Mouse (Mus musculus): ENCODE data around the gene Ube2l3. TPM values are rescaled to one million over a fixed set of nuclear protein-coding genes. Genes with fewer than 3 reads are reported as not detected.

Gene Ube2l3
- polyA plus RNA-seq, 1 experiment from 2014 or later: 316 TPM

GRCm38 (mm10) chr16:17104600-17104999, 97.8 kb downstream of the Ube2l3 start:
- H3K27me3 ChIP-seq (ENCODE audit: insufficient read depth, low read length): no peaks in the 10 kb centered on the region
- no peak overlapping the region for H3K4me2 ChIP-seq (ENCODE audit: low read length)
- no peaks in the 10 kb centered on the region for H3K4me1 ChIP-seq (replicated peaks; ENCODE audit: insufficient read depth, low read length)
- DNase-seq (ENCODE audit: low spot score): no peak
- ATAC-seq (replicated peaks; ENCODE audit: low FRiP score, low read depth): no peak
- no peak overlapping the region for H3K9ac ChIP-seq (ENCODE audit: low read depth, low read length)
- H3K4me3 ChIP-seq (replicated peaks; ENCODE audit: low read depth, low read length): no peak overlapping the region
- no peak for TF ChIP-seq CTCF (IDR thresholded peaks at IDR 0.05; ENCODE audit: low read depth)
- 70% methylated on average over 4 of the region's 4 CpGs for WGBS
- H3K27ac ChIP-seq: no peak overlapping the region
- H3K36me3 ChIP-seq (ENCODE audit: insufficient read depth, low read length): peaks cover 33% of the 10 kb centered on the region
- no peaks in the 10 kb centered on the region for H3K9me3 ChIP-seq (replicated peaks; ENCODE audit: low read length)

DNA sequence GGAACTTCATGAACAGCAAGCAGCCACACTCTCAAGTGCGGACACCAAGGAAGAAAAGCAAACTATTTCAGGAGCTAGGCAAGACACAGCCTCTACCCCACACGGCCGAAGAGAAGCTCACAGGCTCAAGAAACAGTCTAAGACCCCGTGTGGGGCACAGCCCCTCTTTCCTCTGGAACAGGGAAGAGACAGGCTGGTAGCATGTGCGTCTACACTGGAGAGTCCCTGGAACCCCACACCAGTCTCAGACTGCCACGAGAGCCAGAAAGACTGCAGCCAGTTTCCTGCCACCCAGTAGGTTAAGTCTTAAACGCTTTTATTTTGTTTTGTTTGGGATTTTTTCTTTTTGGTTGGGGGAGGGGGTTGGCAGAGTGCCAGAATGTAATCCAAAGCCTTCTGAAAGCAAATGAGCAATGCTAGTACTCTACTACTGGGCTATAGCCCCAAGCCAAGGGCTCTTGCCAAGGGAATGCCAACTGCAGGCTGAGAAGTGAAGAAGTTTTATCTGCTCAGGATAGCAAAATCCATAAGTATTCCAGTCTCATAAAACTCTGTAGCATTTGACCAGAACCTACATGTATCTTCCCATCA, 99.7 kb downstream of the Ube2l3 start:
- H3K36me3 ChIP-seq (ENCODE audit: insufficient read depth, low read length): peaks cover 41% of the 10 kb centered on the region
- H3K4me2 ChIP-seq (ENCODE audit: low read length): no peak overlapping the region

More for the DNA sequence above, 99.7 kb downstream of the Ube2l3 start:
- H3K4me3 ChIP-seq (replicated peaks; ENCODE audit: low read depth, low read length): no peak overlapping the region
- no peak for ATAC-seq (replicated peaks; ENCODE audit: low FRiP score, low read depth)
- WGBS: 59% methylated on average over 7 of the region's 7 CpGs
- peak; percentile 5 for DNase-seq (ENCODE audit: low spot score)
- no peak overlapping the region for H3K27ac ChIP-seq
- H3K27me3 ChIP-seq (ENCODE audit: insufficient read depth, low read length): no peaks in the 10 kb centered on the region
- no peaks in the 10 kb centered on the region for H3K4me1 ChIP-seq (replicated peaks; ENCODE audit: insufficient read depth, low read length)
- H3K9ac ChIP-seq (ENCODE audit: low read depth, low read length): no peak overlapping the region
- H3K9me3 ChIP-seq (replicated peaks; ENCODE audit: low read length): no peaks in the 10 kb centered on the region
- TF ChIP-seq CTCF (IDR thresholded peaks at IDR 0.05; ENCODE audit: low read depth): no peak

MicroRNAs within 50 kb of the gene (microRNA counts, 519-probe panel; counts per million panel counts)
- microRNA mmu-miR-130b (6,352 counts per million, percentile 92 among the panel's probes with 10 or more counts), microRNA mmu-miR-301b (3,625 counts per million, percentile 73 among the panel's probes with 10 or more counts)

Small RNA genes lying within 50 kb of the gene (microRNA-seq; reads per million reads assigned to microRNA genes)
- gene Mir130b: 6,156 reads per million, percentile 92 among the genes with 10 or more reads in this experiment
- gene Mir301b: 59.5 reads per million, percentile 47 among the genes with 10 or more reads in this experiment

Other genes starting within 250 kb of the Ube2l3 start
- gene Mapk1, start 219.3 kb downstream of the Ube2l3 start, polyA plus RNA-seq (2015; fragmentation: Nextera tagmentation; extraction: Ambion mirVana): 149 TPM in 2 replicates
- 30.5 and 32.5 TPM in 2 replicates for gene Ypel1, start 133.0 kb downstream of the Ube2l3 start, polyA plus RNA-seq (2015; fragmentation: Nextera tagmentation; extraction: Ambion mirVana)
- 101 and 111 TPM in 2 replicates for gene Ppil2, start 91.4 kb downstream of the Ube2l3 start, polyA plus RNA-seq (2015; fragmentation: Nextera tagmentation; extraction: Ambion mirVana)
- 16.9 and 17.5 TPM in 2 replicates for gene 2610318N02Rik, start 77.5 kb downstream of the Ube2l3 start, polyA plus RNA-seq (2015; fragmentation: Nextera tagmentation; extraction: Ambion mirVana)
- gene Sdf2l1, start 70.3 kb downstream of the Ube2l3 start, polyA plus RNA-seq (2015; fragmentation: Nextera tagmentation; extraction: Ambion mirVana): 46.1 and 47.0 TPM in 2 replicates
- 9.0 and 9.1 TPM in 2 replicates for gene Ydjc, start 58.0 kb downstream of the Ube2l3 start, polyA plus RNA-seq (2015; fragmentation: Nextera tagmentation; extraction: Ambion mirVana)
- 0.26 and 0.34 TPM in 2 replicates for gene Ccdc116, start 55.4 kb downstream of the Ube2l3 start, polyA plus RNA-seq (2015; fragmentation: Nextera tagmentation; extraction: Ambion mirVana)
- 0.26 and 0.28 TPM in 2 replicates for gene Rimbp3, start 6.0 kb upstream of the Ube2l3 start, polyA plus RNA-seq (2015; fragmentation: Nextera tagmentation; extraction: Ambion mirVana)
- gene Hic2, start 30.9 kb upstream of the Ube2l3 start, polyA plus RNA-seq (2015; fragmentation: Nextera tagmentation; extraction: Ambion mirVana): 2.1 and 2.4 TPM in 2 replicates
- 12.4 and 15.9 TPM in 2 replicates for gene Tmem191c, start 73.4 kb upstream of the Ube2l3 start, polyA plus RNA-seq (2015; fragmentation: Nextera tagmentation; extraction: Ambion mirVana)
- gene Serpind1, start 128.7 kb upstream of the Ube2l3 start, polyA plus RNA-seq (2015; fragmentation: Nextera tagmentation; extraction: Ambion mirVana): 0.14 and 0.21 TPM in 2 replicates
- gene Snap29, start 203.3 kb upstream of the Ube2l3 start, polyA plus RNA-seq (2015; fragmentation: Nextera tagmentation; extraction: Ambion mirVana): 11.9 and 12.8 TPM in 2 replicates
- 27.3 and 28.5 TPM in 2 replicates for gene Pi4ka, start 203.7 kb upstream of the Ube2l3 start, polyA plus RNA-seq (2015; fragmentation: Nextera tagmentation; extraction: Ambion mirVana)
- gene Crkl, start 249.3 kb upstream of the Ube2l3 start, polyA plus RNA-seq (2015; fragmentation: Nextera tagmentation; extraction: Ambion mirVana): 50.7 and 51.3 TPM in 2 replicates